Mouse (Mus musculus) right cerebral cortex, postnatal 36 days (tissue): Measurements from ENCODE around the gene Ints6.
A peak's percentile ranks its signal among the peaks of the same experiment; 100 is the strongest.
"Not testable (repeated sequence)": the region's sequence is repeated elsewhere in the genome, so short reads cannot be mapped to it uniquely, and the experiment has no call there.

Source experiments
- DNase-seq, 2 experiments: peaks; one replicate each; pipeline ENCODE4 v3.0.0; 2022; ENCODE audit warnings: low spot score in 2 of 2, mixed read lengths in 1 of 2

The Ints6 gene

GRCm38 (mm10) chr14:62755095-62755640 lies 5.8 kb downstream of the Ints6 start:
- DNase-seq: no peak

- no peak for DNase-seq
These were observed 9.5 kb downstream of the Ints6 start for GRCm38 (mm10) chr14:62751479-62751878.

GRCm38 (mm10) chr14:62735646-62736045 lies 25.3 kb downstream of the Ints6 start:
- no peak for DNase-seq

- DNase-seq: no peak
These were observed 27.3 kb downstream of the Ints6 start for GRCm38 (mm10) chr14:62733666-62734065.

GRCm38 (mm10) chr14:62731902-62732301 lies 29.1 kb downstream of the Ints6 start:
- DNase-seq: no peak

GRCm38 (mm10) chr14:62724560-62724959 lies 36.4 kb downstream of the Ints6 start:
- DNase-seq: no peak

- no peak for DNase-seq
These were observed 39.3 kb downstream of the Ints6 start for GRCm38 (mm10) chr14:62721625-62722024.

GRCm38 (mm10) chr14:62718161-62718560 lies 42.8 kb downstream of the Ints6 start:
- no peak for DNase-seq

GRCm38 (mm10) chr14:62673646-62674045 lies 87.3 kb downstream of the Ints6 start:
- no peak for DNase-seq

GRCm38 (mm10) chr14:62664976-62665673 lies 95.8 kb downstream of the Ints6 start:
- no peak for DNase-seq

- DNase-seq: no peak
These were observed 97.6 kb downstream of the Ints6 start, which contains the start of gene Serpine3 for GRCm38 (mm10) chr14:62663367-62663766. Serpine3 (plus strand) TSS chr14:62663667.

- DNase-seq: no peak
These were observed 98.6 kb downstream of the Ints6 start for GRCm38 (mm10) chr14:62662381-62662780.

GRCm38 (mm10) chr14:62657469-62657868 lies 103.5 kb downstream of the Ints6 start:
- no peak for DNase-seq

GRCm38 (mm10) chr14:62655996-62656395 lies 105.0 kb downstream of the Ints6 start:
- DNase-seq: no peak

GRCm38 (mm10) chr14:62651771-62652170 lies 109.2 kb downstream of the Ints6 start:
- DNase-seq: no peak

GRCm38 (mm10) chr14:62650376-62650775 lies 110.6 kb downstream of the Ints6 start:
- no peak for DNase-seq

GRCm38 (mm10) chr14:62648405-62648804 lies 112.6 kb downstream of the Ints6 start:
- DNase-seq: no peak

- not testable (repeated sequence) for DNase-seq
These were observed 118.6 kb downstream of the Ints6 start for GRCm38 (mm10) chr14:62642368-62642767.

GRCm38 (mm10) chr14:62640396-62640795 lies 120.6 kb downstream of the Ints6 start:
- DNase-seq: no peak

- DNase-seq: no peak
These were observed 121.4 kb downstream of the Ints6 start for GRCm38 (mm10) chr14:62639551-62639950.

- DNase-seq: peak in 1 of 2 experiments; percentile 22
These were observed 121.9 kb downstream of the Ints6 start for GRCm38 (mm10) chr14:62639111-62639510.

GRCm38 (mm10) chr14:62638345-62638702 lies 122.6 kb downstream of the Ints6 start:
- DNase-seq: no peak
